Mouse (Mus musculus) heart, embryonic 13.5 days (tissue): ENCODE results near the gene Slc4a1ap. TPM values are rescaled to one million over a fixed set of nuclear protein-coding genes. Genes with fewer than 3 reads are reported as not detected.
"Not testable (repeated sequence)": the region's sequence is repeated elsewhere in the genome, so short reads cannot be mapped to it uniquely, and the experiment has no call there.

ENCODE experiments used
- ATAC-seq: fragments of 200-750 bp; cut with Nextera tagmentation; 2 replicates; pipeline ENCODE4 v1.8.0; 2017; ENCODE audit warnings: moderate TSS enrichment; ENCODE audit not compliant: insufficient number of reproducible peaks, low FRiP score, low TSS enrichment; ENCODE audit errors: extremely low read depth
- H3K27ac ChIP-seq: fragments of 300-500 bp; sonication (generic); replicated peaks from 2 replicates; pipeline ENCODE4 v1.5.1; 2015; ENCODE audit warnings: moderate library complexity, mild to moderate bottlenecking, inconsistent platforms
- H3K27me3 ChIP-seq: fragments of 300-500 bp; sonication (generic); replicated peaks from 2 replicates; pipeline ENCODE4 v1.6.1; 2015; ENCODE audit warnings: mild to moderate bottlenecking, inconsistent platforms
- H3K36me3 ChIP-seq: fragments of 300-500 bp; sonication (generic); 2 replicates; pipeline ENCODE4 v1.6.1; 2015; ENCODE audit warnings: mild to moderate bottlenecking, inconsistent platforms
- H3K4me1 ChIP-seq: fragments of 300-500 bp; sonication (generic); 2 replicates; pipeline ENCODE4 v1.6.1; 2015; ENCODE audit warnings: inconsistent platforms
- H3K4me2 ChIP-seq: fragments of 300-500 bp; sonication (generic); 2 replicates; pipeline ENCODE4 v1.6.1; 2015; ENCODE audit warnings: inconsistent platforms, mild to moderate bottlenecking, moderate library complexity
- H3K4me3 ChIP-seq: fragments of 300-500 bp; sonication (generic); 2 replicates; pipeline ENCODE4 v1.5.1; 2015; ENCODE audit warnings: moderate library complexity, mild to moderate bottlenecking, inconsistent platforms
- H3K9ac ChIP-seq: fragments of 300-500 bp; sonication (generic); 2 replicates; pipeline ENCODE4 v1.6.1; 2015; ENCODE audit warnings: inconsistent platforms, mild to moderate bottlenecking, moderate library complexity
- H3K9me3 ChIP-seq: fragments of 300-500 bp; sonication (generic); 2 replicates; pipeline ENCODE4 v1.6.1; 2016; ENCODE audit warnings: inconsistent platforms
- WGBS: fragments of 180-500 bp; shearing (Covaris S2); methylation state at CpG from one replicate; pipeline ENCODE4 v1.1.7; 2015; ENCODE audit warnings: mixed read lengths; 5-methylcytosine and 5-hydroxymethylcytosine counted together
- polyA plus RNA-seq: library from polyadenylated mRNA; unstranded; fragments of >200 nt; fragmentation: Nextera tagmentation; extraction: Ambion mirVana; gene quantifications from 2 replicates; pipeline ENCODE4 v1.2.1, GENCODE M21; 2015

Slc4a1ap gene
- polyA plus RNA-seq, 1 experiment from 2014 or later: 21.3 TPM

DNA sequence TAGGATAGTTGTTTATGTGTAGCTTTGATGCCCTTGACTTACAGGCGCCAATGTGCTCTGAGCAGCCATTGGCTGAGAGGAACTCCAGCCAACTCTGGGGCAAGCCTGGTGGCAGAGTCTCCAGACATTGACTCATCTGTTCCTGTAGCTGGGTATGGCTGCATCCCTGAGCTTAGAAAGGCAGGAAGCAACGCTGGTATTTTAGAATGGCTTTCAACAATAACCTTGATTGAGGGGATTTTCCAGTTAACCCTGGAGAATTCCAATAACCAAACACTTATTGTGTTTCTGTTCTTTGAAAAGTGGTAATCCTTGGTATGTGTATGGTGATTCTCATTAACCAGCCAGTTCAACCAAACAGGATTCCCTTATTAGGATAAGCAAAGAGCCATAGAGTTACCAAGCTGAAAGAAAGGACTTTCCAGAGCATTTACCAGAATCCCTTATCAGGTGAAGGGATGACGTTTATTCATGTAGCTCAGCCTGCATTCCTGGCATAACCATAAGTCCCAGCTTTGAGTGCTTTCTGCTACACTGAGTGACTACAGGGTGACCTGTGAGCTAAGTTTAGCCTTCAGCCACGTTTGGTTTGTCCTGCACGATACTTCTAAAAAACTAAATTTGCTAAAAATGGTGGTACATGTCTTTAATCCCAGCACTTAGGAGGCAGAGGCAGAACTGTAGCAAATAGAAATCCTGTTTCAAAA, 41.3 kb downstream of the Slc4a1ap start:
- no peaks in the 10 kb centered on the region for H3K27me3 ChIP-seq
- ATAC-seq: no peak
- H3K27ac ChIP-seq: peak overlapping the region; percentile 94
- H3K4me3 ChIP-seq: no peak overlapping the region
- peak overlapping the region; percentile 44; the same call in 1 of the 2 replicates for H3K9ac ChIP-seq
- peak overlapping the region; percentile 17; the same call in 1 of the 2 replicates for H3K4me2 ChIP-seq
- H3K36me3 ChIP-seq: no peaks in the 10 kb centered on the region; the same call in 1 of the 2 replicates
- H3K4me1 ChIP-seq: peaks cover 71% of the 10 kb centered on the region
- 33% methylated on average over 5 of the region's 5 CpGs for WGBS
- no peaks in the 10 kb centered on the region for H3K9me3 ChIP-seq

DNA sequence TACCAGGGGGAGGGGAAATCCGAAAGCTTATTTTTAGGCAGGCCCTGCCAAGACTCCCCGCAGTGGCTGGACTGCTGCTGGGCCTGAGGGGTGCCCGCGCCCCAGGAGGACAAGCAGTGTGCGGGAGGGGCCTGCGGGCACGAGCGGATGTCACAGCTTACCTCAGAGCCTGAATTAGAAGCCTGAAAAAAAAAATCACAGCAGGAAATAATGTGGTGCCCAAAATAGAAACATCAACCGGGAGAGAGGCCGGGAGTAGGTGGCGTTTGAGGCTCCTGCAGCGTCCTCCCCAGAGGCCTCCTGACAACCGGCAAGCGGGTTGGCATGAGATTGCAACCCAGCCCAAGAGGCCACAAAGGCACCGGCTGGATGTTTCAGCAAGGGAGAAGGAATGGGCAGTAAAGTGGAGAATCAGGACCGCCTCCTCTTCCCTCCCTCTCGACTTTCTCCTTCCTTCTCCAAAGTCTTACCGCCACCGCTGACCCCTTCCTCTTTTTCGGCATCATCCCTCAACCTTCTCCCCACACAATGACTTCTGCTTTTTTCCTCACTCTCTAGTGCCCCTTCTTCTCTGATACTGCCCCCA, 44.3 kb downstream of the Slc4a1ap start:
- H3K27ac ChIP-seq: peak overlapping the region; percentile 99
- 5% methylated on average over 20 of the region's 20 CpGs for WGBS
- H3K9ac ChIP-seq: peak overlapping the region; percentile 80
- peak overlapping the region; percentile 34 for H3K4me3 ChIP-seq
- H3K9me3 ChIP-seq: no peaks in the 10 kb centered on the region
- no peaks in the 10 kb centered on the region; the same call in 1 of the 2 replicates for H3K36me3 ChIP-seq
- H3K4me2 ChIP-seq: peak overlapping the region; percentile 63
- H3K4me1 ChIP-seq: peaks cover 47% of the 10 kb centered on the region
- ATAC-seq: peak; percentile 82
- no peaks in the 10 kb centered on the region for H3K27me3 ChIP-seq

DNA sequence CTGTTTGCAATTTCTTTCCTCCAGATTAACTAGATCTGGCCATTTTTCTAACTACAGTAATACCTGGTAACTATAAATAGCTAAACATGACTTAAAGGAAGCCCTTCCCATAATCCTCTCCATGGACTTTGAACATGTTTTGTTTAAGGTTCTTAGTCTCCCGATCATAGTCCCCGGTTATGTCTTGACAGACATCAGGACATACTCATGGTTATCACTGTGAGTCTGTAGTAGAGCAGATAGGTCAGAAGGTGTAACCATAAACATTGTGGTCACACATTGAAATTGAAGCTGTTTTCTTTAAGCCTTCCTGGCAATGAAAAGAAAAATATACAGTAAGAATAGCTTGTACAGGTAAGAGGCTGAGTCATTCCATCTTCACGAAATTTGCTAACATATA, 46.9 kb downstream of the Slc4a1ap start:
- Histone ChIP-seq H3K4me1 (peaks cover 35% of the 10 kb centered on the region), H3K9ac (no peak overlapping the region), H3K4me2 (no peak overlapping the region), H3K4me3 (no peak overlapping the region), H3K27me3 (no peaks in the 10 kb centered on the region), H3K27ac (no peak overlapping the region), H3K9me3 (no peaks in the 10 kb centered on the region), H3K36me3 (no peaks in the 10 kb centered on the region; the same call in 1 of the 2 replicates)
- ATAC-seq: no peak
- 89% methylated on average over 3 of the region's 3 CpGs for WGBS

DNA sequence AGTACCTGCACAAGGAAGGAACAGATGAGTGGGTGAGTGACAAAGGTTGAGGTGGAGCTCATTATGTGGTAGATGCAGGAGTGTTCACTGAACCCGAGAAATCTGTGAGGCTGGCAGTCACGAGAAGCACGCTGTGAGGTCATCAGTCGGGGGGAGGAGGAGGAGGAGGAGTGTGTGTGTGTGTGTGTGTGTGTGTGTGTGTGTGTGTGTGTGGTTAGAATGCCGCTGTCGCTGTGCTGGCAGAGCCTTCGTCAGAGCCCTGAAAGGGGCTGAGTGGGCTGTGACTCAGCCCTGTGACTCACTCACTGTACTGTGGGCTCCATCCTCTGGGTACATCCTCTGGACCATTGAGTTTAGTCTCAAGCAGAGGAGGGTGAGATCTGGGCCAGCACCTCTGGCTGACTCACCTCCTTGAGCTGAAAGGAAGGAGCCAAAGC, 49.8 kb downstream of the Slc4a1ap start:
- no peak overlapping the region for H3K4me3 ChIP-seq
- H3K36me3 ChIP-seq: no peaks in the 10 kb centered on the region
- no peak overlapping the region for H3K4me2 ChIP-seq
- ATAC-seq: no peak
- H3K27me3 ChIP-seq: no peaks in the 10 kb centered on the region
- peaks cover 6% of the 10 kb centered on the region for H3K4me1 ChIP-seq
- no peaks in the 10 kb centered on the region for H3K9me3 ChIP-seq
- no peak overlapping the region for H3K27ac ChIP-seq
- WGBS: 51% methylated on average over 7 of the region's 7 CpGs
- no peak overlapping the region for H3K9ac ChIP-seq

DNA sequence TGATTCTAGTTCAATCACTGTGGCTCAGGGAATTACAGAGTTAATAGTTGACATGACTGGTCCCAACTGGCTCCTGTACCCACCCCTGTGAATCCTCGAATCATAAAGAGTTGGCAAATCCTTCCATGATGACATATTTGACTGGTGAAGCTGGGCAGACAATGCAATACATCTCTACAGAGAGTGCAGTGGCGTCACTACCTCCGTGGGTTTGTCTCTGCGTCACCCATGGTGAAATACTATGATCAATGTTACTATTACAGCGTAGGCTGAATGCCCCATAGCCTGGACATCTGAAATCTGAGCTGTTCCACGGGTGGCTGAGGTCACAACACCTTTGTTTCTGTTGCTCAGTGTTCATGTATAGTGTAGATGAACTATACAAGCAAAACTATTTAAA, 54.5 kb downstream of the Slc4a1ap start:
- no peak overlapping the region for H3K9ac ChIP-seq
- no peak overlapping the region for H3K4me2 ChIP-seq
- no peaks in the 10 kb centered on the region for H3K4me1 ChIP-seq
- no peaks in the 10 kb centered on the region for H3K27me3 ChIP-seq
- H3K36me3 ChIP-seq: no peaks in the 10 kb centered on the region
- no peak overlapping the region for H3K4me3 ChIP-seq
- no peak overlapping the region for H3K27ac ChIP-seq
- ATAC-seq: no peak
- peaks cover 3% of the 10 kb centered on the region; the same call in 1 of the 2 replicates for H3K9me3 ChIP-seq
- WGBS: 73% methylated on average over 6 of the region's 6 CpGs

DNA sequence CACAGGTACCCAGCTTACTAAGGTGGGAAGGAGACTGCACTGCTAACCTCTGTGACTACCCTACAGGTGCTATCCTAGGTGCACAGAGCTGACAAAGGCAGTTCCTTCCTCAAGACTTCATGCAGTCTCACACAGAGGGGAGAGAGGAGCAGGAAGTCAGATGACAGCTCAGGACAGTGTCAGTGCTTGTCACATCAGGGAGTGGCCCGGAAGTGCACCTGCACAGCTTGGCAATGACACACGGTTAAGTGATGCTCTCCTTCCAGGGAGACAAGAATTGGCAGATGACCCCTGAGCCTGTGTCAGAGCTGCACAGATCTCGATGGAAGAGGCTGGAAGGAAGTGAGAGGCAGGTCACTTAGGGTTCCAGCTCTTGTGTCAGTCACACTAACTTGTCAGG, 55.1 kb downstream of the Slc4a1ap start:
- Histone ChIP-seq H3K4me2 (no peak overlapping the region), H3K27ac (no peak overlapping the region), H3K9me3 (peaks cover 3% of the 10 kb centered on the region; the same call in 1 of the 2 replicates), H3K9ac (no peak overlapping the region), H3K36me3 (no peaks in the 10 kb centered on the region), H3K4me1 (no peaks in the 10 kb centered on the region), H3K4me3 (no peak overlapping the region), H3K27me3 (no peaks in the 10 kb centered on the region)
- ATAC-seq: no peak
- 53% methylated on average over 3 of the region's 3 CpGs for WGBS

DNA sequence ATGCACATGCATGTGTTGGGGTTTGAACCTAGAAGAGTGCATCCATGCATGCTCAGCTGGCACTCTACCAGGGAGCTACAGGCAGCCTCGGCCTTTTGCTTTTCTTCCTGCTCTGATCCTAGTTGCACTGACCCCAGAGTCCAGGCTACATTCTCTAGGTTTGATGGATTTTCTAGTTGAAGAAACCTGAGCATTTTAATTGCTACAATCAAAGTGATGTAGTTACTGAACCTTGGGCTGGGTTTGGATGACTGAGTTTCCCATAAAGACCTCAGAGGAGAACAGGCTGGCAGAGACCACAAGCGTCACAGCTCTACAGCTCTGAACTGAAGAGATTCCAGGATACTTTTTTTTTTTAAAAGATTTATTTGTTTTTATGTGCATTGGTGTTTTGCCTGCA, 56.5 kb downstream of the Slc4a1ap start:
- Histone ChIP-seq H3K27ac (no peak overlapping the region), H3K4me3 (no peak overlapping the region), H3K4me2 (no peak overlapping the region), H3K4me1 (no peaks in the 10 kb centered on the region), H3K27me3 (no peaks in the 10 kb centered on the region), H3K36me3 (no peaks in the 10 kb centered on the region), H3K9me3 (peaks cover 3% of the 10 kb centered on the region; the same call in 1 of the 2 replicates), H3K9ac (no peak overlapping the region)
- ATAC-seq: no peak
- 72% methylated on average over 2 of the region's 2 CpGs for WGBS

DNA sequence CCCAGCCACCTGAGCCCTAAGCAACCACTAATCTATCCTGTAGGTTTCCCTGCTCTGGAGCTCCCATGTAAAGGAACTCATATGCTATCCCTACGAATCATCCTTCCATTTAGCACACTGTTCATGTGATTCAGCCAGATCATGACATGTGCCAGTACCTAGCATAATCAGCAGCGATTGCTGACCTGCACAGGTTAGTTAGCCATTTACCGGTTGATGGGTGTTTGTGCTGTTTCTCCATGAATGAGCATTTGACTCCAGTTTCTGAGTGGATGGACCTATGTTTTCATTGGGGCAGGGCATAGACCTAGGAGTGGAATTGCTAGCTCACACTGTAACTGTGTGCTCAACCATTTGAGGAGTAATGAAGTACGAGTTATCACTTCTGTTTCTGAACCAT, 58.7 kb downstream of the Slc4a1ap start:
- peaks cover 8% of the 10 kb centered on the region; the same call in 1 of the 2 replicates for H3K9me3 ChIP-seq

DNA sequence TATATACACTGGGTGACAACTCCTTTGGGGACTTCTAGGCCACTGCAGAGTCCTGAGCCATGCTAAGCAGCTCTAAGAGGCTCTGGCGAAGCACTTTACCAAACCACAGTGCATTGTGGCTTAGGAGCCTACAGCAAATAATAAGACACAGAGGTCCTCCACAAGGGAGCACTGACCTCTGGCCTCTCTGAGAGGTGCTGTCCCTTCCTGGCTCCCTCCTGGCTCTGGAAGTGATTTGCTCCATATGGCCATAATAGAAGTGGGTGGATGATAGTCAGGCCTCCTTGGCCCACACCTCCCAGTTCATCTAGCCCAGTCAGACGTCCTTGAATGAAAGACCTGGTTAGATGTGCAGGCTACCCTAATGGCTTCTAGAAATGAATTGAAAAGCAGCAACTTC, 61.2 kb downstream of the Slc4a1ap start:
- 73% methylated on average over 2 of the region's 2 CpGs for WGBS
- Histone ChIP-seq H3K4me3 (no peak overlapping the region), H3K9ac (no peak overlapping the region), H3K4me2 (no peak overlapping the region), H3K27me3 (no peaks in the 10 kb centered on the region), H3K27ac (no peak overlapping the region), H3K4me1 (no peaks in the 10 kb centered on the region), H3K9me3 (peaks cover 8% of the 10 kb centered on the region; the same call in 1 of the 2 replicates), H3K36me3 (no peaks in the 10 kb centered on the region)
- ATAC-seq: no peak

More for the DNA sequence above, 58.7 kb downstream of the Slc4a1ap start:
- Histone ChIP-seq H3K4me1 (no peaks in the 10 kb centered on the region), H3K4me3 (no peak overlapping the region), H3K4me2 (no peak overlapping the region), H3K36me3 (no peaks in the 10 kb centered on the region), H3K27me3 (no peaks in the 10 kb centered on the region), H3K27ac (no peak overlapping the region), H3K9ac (no peak overlapping the region)
- WGBS: 85% methylated on average over 4 of the region's 4 CpGs
- ATAC-seq: no peak

DNA sequence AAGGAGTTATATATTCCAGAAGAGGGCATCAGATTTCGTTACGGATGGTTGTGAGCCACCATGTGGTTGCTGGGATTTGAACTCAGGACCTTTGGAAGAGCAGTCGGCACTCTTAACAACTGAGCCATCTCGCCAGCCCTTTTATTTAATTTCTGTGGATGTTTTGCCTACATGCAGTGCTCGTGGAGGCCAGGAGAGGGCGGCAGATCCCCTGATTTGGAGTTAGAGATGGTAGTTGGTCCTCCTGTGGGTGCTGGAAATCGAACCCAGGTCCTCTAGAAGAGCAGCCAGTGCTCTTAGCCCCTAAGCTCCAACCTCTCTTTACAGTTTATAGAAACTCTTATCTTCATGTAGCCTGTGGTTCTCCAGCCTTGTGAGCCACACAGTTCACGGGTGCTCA, 61.9 kb downstream of the Slc4a1ap start:
- H3K4me3 ChIP-seq, H3K4me1 ChIP-seq, ATAC-seq, H3K9ac ChIP-seq, H3K9me3 ChIP-seq, H3K27ac ChIP-seq, H3K4me2 ChIP-seq, H3K36me3 ChIP-seq, H3K27me3 ChIP-seq: not testable (repeated sequence)
- 80% methylated on average over 8 of the region's 8 CpGs for WGBS

DNA sequence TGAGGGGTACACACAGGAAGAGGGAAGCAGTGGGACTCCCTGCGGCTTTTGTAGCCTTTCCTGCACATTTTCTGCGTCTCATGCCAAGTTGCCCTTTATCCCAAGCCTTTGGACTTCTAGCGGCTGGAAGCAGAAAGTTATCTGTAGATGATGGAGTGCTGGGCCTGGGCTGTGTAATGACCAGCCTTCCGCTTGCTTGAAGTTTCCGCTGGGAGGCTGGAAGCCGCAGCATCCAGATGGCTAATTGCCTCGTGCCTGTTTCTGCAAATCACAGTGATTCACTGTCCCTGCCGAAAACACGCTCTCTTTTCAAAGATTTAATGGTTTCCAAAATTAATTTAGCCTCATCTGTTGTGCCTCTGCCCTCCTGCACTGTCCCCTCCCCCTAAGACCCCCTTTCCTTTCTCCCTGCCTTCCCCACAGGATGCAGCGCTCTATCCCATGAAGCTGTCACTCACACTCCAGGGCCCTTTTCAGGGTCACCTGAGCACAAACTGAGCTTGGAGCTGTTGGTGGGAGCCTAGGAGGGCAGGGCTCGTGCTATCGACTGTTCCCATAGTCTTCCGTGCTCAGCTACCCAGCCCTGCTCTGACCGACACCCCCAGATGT, 63.0 kb downstream of the Slc4a1ap start:
- Histone ChIP-seq H3K4me1 (no peaks in the 10 kb centered on the region), H3K4me2 (no peak overlapping the region), H3K27ac (no peak overlapping the region), H3K27me3 (no peaks in the 10 kb centered on the region), H3K4me3 (no peak overlapping the region), H3K36me3 (no peaks in the 10 kb centered on the region), H3K9ac (no peak overlapping the region), H3K9me3 (0 out of 2 replicates have a peak, but pooled peaks cover 6% of the 10 kb centered on the region)
- 73% methylated on average over 14 of the region's 14 CpGs for WGBS
- no peak for ATAC-seq
